Mouse (Mus musculus) granulocyte monocyte progenitor cell, adult 5-6 weeks (primary cell): ENCODE measurements around the gene Mosmo. TPM values are rescaled to one million over a fixed set of nuclear protein-coding genes. Genes with fewer than 3 reads are reported as not detected.
A peak's percentile ranks its signal among the peaks of the same experiment; 100 is the strongest.

ENCODE experiments used
- ATAC-seq: replicated peaks from 2 replicates; pipeline ENCODE4 v1.8.0; 2016; ENCODE audit warnings: mild to moderate bottlenecking, moderate TSS enrichment, inconsistent platforms; ENCODE audit not compliant: poor library complexity, severe bottlenecking
- total RNA-seq, 2 experiments: library from RNA; stranded (forward) in 1 of 2; stranded (reverse) in 1 of 2; fragments of 200-712, 200-1000 nt in 1 of 2; fragments of >200 nt in 1 of 2; fragmentation: Nextera tagmentation in 1 of 2; gene quantifications; 2 replicates each; pipeline ENCODE4 v1.2.3; 2014 to 2017

The Mosmo gene
- total RNA-seq, 2 experiments from 2014 or later = 12.7 to 16.8 TPM

GRCm38 (mm10) chr7:120751906-120752305, 74.5 kb downstream of the Mosmo start:
- no peak for ATAC-seq

GRCm38 (mm10) chr7:120754671-120755070, 77.3 kb downstream of the Mosmo start:
- peak; percentile 98 for ATAC-seq

GRCm38 (mm10) chr7:120767369-120767768, 90.0 kb downstream of the Mosmo start:
- ATAC-seq = no peak

- ATAC-seq = no peak
Measured at GRCm38 (mm10) chr7:120771389-120771788, 94.0 kb downstream of the Mosmo start.

- no peak for ATAC-seq
Measured at GRCm38 (mm10) chr7:120778012-120778411, 100.6 kb downstream of the Mosmo start.

Other genes with a start within 250 kb of the Mosmo start
- 156 and 193 TPM in 2 replicates for gene Uqcrc2, start 42.4 kb upstream of the Mosmo start, total RNA-seq (2014; fragmentation: Nextera tagmentation)
- 141 and 174 TPM in 2 replicates for gene Uqcrc2, start 42.4 kb upstream of the Mosmo start, total RNA-seq (2017)
- not detected in 2 replicates for gene Pdzd9, start 7.3 kb upstream of the Mosmo start, total RNA-seq (2014; fragmentation: Nextera tagmentation)
- not detected in 2 replicates for gene Pdzd9, start 7.3 kb upstream of the Mosmo start, total RNA-seq (2017)
- not detected in 2 replicates for gene Vwa3a, start 61.7 kb downstream of the Mosmo start, total RNA-seq (2014; fragmentation: Nextera tagmentation)
- gene Vwa3a, start 61.7 kb downstream of the Mosmo start, total RNA-seq (2017) = not detected in 2 replicates
- not detected in 2 replicates for gene Gm5737, start 134.7 kb downstream of the Mosmo start, total RNA-seq (2014; fragmentation: Nextera tagmentation)
- not detected in 2 replicates for gene Gm5737, start 134.7 kb downstream of the Mosmo start, total RNA-seq (2017)
- 49.3 and 60.6 TPM in 2 replicates for gene Eef2k, start 165.2 kb downstream of the Mosmo start, total RNA-seq (2014; fragmentation: Nextera tagmentation)
- gene Eef2k, start 165.2 kb downstream of the Mosmo start, total RNA-seq (2017) = 65.4 and 80.5 TPM in 2 replicates
- gene Polr3e, start 240.1 kb downstream of the Mosmo start, total RNA-seq (2014; fragmentation: Nextera tagmentation) = 24.5 and 25.8 TPM in 2 replicates
- 33.5 and 37.1 TPM in 2 replicates for gene Polr3e, start 240.1 kb downstream of the Mosmo start, total RNA-seq (2017)